Mouse (Mus musculus) liver, adult 2 months (tissue): ENCODE data around the gene Pald1. TPM values are rescaled to one million over a fixed set of nuclear protein-coding genes. Genes with fewer than 3 reads are reported as not detected.

Experiments used
- DNase-seq: peaks from one replicate; pipeline ENCODE4 v3.0.0-alpha.2; 2011; ENCODE audit warnings: low read depth, low spot score; ENCODE audit errors: extremely low read depth
- H3K27ac ChIP-seq: fragments of 200-500 bp; replicated peaks from 2 replicates; pipeline ENCODE4 v1.5.1; 2012; ENCODE audit warnings: low read depth, mild to moderate bottlenecking, control low read depth, inconsistent platforms, low read length; ENCODE audit not compliant: insufficient read depth
- H3K27me3 ChIP-seq: fragments of 200-500 bp; 2 replicates; pipeline ENCODE4 v1.6.1; 2012; ENCODE audit warnings: mild to moderate bottlenecking, moderate library complexity, low read length, inconsistent platforms; ENCODE audit not compliant: control insufficient read depth, insufficient read depth
- H3K36me3 ChIP-seq: fragments of 200-500 bp; 2 replicates; pipeline ENCODE4 v1.6.1; 2012; ENCODE audit warnings: low read length, inconsistent platforms; ENCODE audit not compliant: control insufficient read depth, insufficient read depth
- H3K4me1 ChIP-seq: fragments of 200-500 bp; 2 replicates; pipeline ENCODE4 v1.6.1; 2011; ENCODE audit warnings: low read length; ENCODE audit not compliant: control insufficient read depth, insufficient read depth
- H3K4me3 ChIP-seq: fragments of 200-500 bp; 2 replicates; pipeline ENCODE4 v1.5.1; 2011; ENCODE audit warnings: low read depth, mild to moderate bottlenecking, control low read depth, low read length, moderate library complexity; ENCODE audit not compliant: insufficient read depth
- H3K79me2 ChIP-seq: fragments of 200-500 bp; 2 replicates; pipeline ENCODE4 v1.6.1; 2012; ENCODE audit warnings: inconsistent platforms, mild to moderate bottlenecking, low read length, moderate library complexity; ENCODE audit not compliant: control insufficient read depth, insufficient read depth
- H3K9ac ChIP-seq: fragments of 200-500 bp; 2 replicates; pipeline ENCODE4 v1.6.1; 2012; ENCODE audit warnings: low read depth, mild to moderate bottlenecking, control low read depth, inconsistent platforms, low read length
- CTCF ChIP-seq: fragments of 200-500 bp; IDR thresholded peaks from 2 replicates; pipeline ENCODE4 v1.5.1; 2011; ENCODE audit warnings: low read depth, low read length, control low read depth
- POLR2A ChIP-seq: fragments of 200-500 bp; IDR thresholded peaks from 2 replicates; pipeline ENCODE4 v1.6.1; 2011; ENCODE audit warnings: low read length, control low read depth; ENCODE audit not compliant: insufficient read depth; ENCODE audit errors: extremely low read depth
- WGBS: fragments of 180-500 bp; shearing (Covaris S2); methylation state at CpG from one replicate; pipeline ENCODE4 v1.1.7; 2018; 5-methylcytosine and 5-hydroxymethylcytosine counted together
- polyA plus RNA-seq: library from polyadenylated mRNA; depleted of rRNA; stranded (reverse); fragments of >200 nt; gene quantifications from 2 replicates; pipeline ENCODE4 v1.2.3, GENCODE M21; 2012
- total RNA-seq: library from RNA; depleted of rRNA; stranded (reverse); fragments of >200 nt; gene quantifications from 2 replicates; pipeline ENCODE4 v1.2.3, GENCODE M21; 2014

The Pald1 gene
- total and polyA plus RNA-seq, 2 experiments = 7.5 to 8.1 TPM

DNA sequence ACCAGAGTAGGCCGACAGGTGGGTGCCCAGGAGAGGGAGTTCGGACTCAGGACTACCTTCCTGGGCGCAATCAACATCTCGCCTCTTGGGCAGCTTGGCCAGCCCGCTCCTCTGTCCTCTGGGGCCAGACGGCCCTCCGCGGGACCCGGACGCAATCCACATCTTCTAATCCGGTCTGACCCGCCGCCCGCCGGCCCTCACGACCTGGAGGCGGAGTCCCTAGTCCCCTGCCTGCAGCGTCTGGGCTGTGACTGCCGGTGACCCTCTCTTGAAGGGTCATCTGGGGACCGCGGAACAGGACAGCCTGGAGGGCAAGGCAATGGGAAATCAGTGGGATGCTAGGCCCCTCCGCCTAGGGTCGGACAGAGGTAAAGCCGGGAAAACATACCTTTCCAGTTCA lies 35.8 kb upstream of the Pald1 start:
- no peaks in the 10 kb centered on the region for H3K36me3 ChIP-seq
- H3K9ac ChIP-seq = no peak overlapping the region
- no peak overlapping the region for H3K27ac ChIP-seq
- DNase-seq = no peak
- WGBS = 57% methylated on average over 24 of the region's 24 CpGs
- TF ChIP-seq CTCF (no peak), POLR2A (no peak)
- no peaks in the 10 kb centered on the region for H3K27me3 ChIP-seq
- H3K4me3 ChIP-seq = no peak overlapping the region
- no peaks in the 10 kb centered on the region for H3K79me2 ChIP-seq
- peaks cover 16% of the 10 kb centered on the region; the same call in 1 of the 2 replicates for H3K4me1 ChIP-seq

DNA sequence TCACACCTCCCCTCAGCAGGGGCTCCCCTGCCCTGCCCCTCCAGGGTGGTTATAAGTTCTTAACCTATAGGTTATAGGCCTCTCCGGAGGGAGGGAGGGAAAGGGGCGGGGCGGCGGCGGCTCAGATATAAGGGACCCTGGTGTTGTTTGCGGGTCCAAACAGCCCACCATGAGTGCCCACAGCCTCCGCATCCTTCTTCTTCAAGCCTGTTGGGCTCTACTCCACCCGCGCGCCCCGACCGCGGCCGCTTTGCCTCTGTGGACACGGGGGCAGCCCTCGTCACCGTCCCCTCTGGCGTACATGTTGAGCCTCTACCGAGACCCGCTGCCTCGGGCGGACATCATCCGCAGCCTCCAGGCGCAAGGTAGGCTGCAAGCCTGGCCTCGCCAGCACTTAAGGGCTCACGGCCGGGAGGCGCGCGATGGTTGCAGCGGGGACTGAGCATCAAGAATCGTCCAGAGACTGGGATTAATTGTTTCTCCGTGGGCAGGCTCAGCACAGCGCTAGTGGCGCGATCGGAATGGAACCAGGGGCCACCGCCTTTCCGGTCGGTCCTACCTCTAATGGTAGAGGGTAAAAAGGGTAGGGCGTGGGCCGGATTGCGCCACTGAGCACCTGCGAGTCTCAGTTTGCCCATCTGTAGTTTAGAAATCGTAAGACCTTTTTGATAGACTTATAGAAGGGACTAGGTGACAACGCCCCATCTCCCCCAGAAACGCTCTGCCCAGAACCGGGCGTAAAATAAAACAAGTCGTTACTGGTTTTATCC lies 35.0 kb upstream of the Pald1 start:
- H3K9ac ChIP-seq = no peak overlapping the region
- H3K27ac ChIP-seq = no peak overlapping the region
- WGBS = 26% methylated on average over 50 of the region's 50 CpGs
- TF ChIP-seq POLR2A (no peak), CTCF (no peak)
- H3K4me1 ChIP-seq = peaks cover 14% of the 10 kb centered on the region; the same call in 1 of the 2 replicates
- peak overlapping the region; percentile 23; the same call in 1 of the 2 replicates for H3K4me3 ChIP-seq
- DNase-seq = no peak
- no peaks in the 10 kb centered on the region for H3K27me3 ChIP-seq
- no peaks in the 10 kb centered on the region for H3K36me3 ChIP-seq
- H3K79me2 ChIP-seq = no peaks in the 10 kb centered on the region

DNA sequence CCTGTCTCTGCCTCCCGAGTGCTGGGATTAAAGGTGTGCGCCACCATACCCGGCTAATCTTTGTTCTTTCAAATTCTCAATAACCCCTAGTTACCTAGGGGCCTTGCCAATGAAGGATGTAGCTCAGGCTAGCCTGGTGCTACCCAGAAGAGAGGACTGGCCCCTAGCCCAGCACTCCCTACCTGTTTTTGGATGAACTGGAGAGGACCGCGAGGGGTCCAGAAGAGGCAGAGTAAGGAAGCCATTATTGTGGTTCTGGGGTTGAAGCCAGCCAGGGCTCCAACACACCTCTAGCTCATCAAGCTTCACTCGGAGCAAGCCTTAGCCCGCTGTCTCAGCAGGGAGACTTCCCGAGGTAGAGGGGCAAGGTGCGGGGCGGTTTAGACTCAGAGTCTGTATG lies 34.3 kb upstream of the Pald1 start, which contains the start of gene Nodal:
Gene Nodal, plus strand, starts transcription at position 301 of the 400 bp plus-strand sequence.
- DNase-seq = no peak
- TF ChIP-seq POLR2A = no peak
- TF ChIP-seq CTCF = no peak
- no peaks in the 10 kb centered on the region for H3K79me2 ChIP-seq
- H3K36me3 ChIP-seq = no peaks in the 10 kb centered on the region
- no peaks in the 10 kb centered on the region for H3K27me3 ChIP-seq
- peaks cover 13% of the 10 kb centered on the region for H3K4me1 ChIP-seq
- no peak within 1 kb of the TSS for H3K9ac ChIP-seq
- no peak within 1 kb of the TSS for H3K27ac ChIP-seq
- peak within 1 kb of the TSS; percentile 23; the same call in 1 of the 2 replicates for H3K4me3 ChIP-seq
- 74% methylated on average over 10 of the region's 10 CpGs for WGBS

DNA sequence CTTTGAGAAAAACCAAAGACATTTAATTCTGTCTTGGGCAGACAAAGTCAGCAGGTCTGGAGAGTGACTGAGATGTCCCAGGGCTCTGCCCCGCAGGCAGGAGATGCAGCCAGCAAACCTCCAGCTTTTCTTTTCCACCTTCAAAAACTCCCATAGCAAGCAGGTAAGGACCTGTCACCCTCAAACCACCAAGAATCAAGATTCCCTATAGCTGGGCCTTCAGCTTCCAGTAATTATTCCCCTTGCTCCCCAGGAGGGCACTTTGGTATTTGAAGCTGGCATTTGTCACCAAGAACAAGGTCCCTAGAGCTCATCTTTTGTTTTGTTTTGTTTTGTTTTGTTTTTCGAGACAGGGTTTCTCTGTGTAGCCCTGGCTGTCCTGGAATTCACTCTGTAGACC lies 33.7 kb upstream of the Pald1 start:
- Histone ChIP-seq H3K36me3 (no peaks in the 10 kb centered on the region), H3K4me1 (peaks cover 12% of the 10 kb centered on the region), H3K9ac (no peak overlapping the region), H3K27ac (no peak overlapping the region), H3K27me3 (no peaks in the 10 kb centered on the region), H3K79me2 (no peaks in the 10 kb centered on the region), H3K4me3 (no peak overlapping the region)
- WGBS = 91% methylated on average over 2 of the region's 2 CpGs
- no peak for DNase-seq
- TF ChIP-seq POLR2A (no peak), CTCF (no peak)

DNA sequence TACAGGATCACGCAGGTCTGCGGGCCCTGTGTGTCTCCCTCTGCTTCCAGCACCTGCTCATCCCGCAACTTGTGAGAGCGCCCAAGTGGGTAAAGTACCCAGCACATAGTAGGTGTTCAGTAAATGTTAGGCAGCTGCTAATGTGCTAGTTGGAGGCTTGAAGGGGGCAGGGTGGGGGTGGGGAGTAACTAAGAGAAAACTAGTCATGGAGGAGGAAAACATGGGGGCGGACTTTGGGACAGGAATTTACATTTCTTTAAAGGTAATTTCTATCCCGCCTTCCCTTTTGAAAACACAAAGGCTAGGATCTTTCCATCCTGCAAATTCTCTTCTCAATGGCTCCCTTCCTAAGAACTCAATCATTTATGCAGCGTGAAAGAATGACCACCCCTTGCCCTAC lies 33.2 kb upstream of the Pald1 start:
- no peak overlapping the region for H3K4me3 ChIP-seq
- no peak overlapping the region for H3K27ac ChIP-seq
- no peak for DNase-seq
- TF ChIP-seq CTCF = no peak
- H3K9ac ChIP-seq = no peak overlapping the region
- no peaks in the 10 kb centered on the region for H3K27me3 ChIP-seq
- H3K4me1 ChIP-seq = peaks cover 12% of the 10 kb centered on the region
- 92% methylated on average over 7 of the region's 7 CpGs for WGBS
- H3K79me2 ChIP-seq = no peaks in the 10 kb centered on the region
- H3K36me3 ChIP-seq = no peaks in the 10 kb centered on the region

DNA sequence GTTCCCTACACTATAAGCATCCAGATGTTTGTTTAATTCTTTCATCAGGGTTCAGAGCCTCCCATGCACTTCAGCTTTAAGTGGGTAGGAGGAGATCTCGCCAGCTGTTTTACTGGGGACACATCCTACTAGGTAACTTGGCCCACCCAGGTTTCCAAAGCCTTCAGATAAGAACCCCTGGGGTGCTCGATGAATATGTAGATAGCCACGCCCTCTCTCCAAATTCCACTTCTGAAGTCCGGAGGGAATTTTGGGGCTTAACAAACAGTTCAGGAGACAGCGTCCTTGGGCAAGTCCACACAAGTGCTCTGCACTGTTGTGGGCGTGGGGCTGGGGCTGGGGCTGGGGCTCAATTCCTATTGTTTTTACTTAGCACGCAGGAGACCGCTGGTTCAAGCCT lies 32.6 kb upstream of the Pald1 start:
- no peak for TF ChIP-seq POLR2A
- no peak for TF ChIP-seq CTCF
- no peak overlapping the region for H3K27ac ChIP-seq
- DNase-seq = no peak

More for the DNA sequence above, 32.6 kb upstream of the Pald1 start:
- 85% methylated on average over 8 of the region's 8 CpGs for WGBS
- Histone ChIP-seq H3K27me3 (no peaks in the 10 kb centered on the region), H3K4me1 (peaks cover 12% of the 10 kb centered on the region), H3K36me3 (no peaks in the 10 kb centered on the region), H3K79me2 (no peaks in the 10 kb centered on the region), H3K9ac (no peak overlapping the region), H3K4me3 (no peak overlapping the region)
